Mouse (Mus musculus) common myeloid progenitor, adult 5-6 weeks (primary cell): Measurements from ENCODE around the gene Dusp22. TPM values are rescaled to one million over a fixed set of nuclear protein-coding genes. Genes with fewer than 3 reads are reported as not detected.
A peak's percentile ranks its signal among the peaks of the same experiment; 100 is the strongest.

Source experiments
- ATAC-seq: replicated peaks from 2 replicates; pipeline ENCODE4 v1.8.0; 2016; ENCODE audit warnings: low read depth, mild to moderate bottlenecking, moderate TSS enrichment, inconsistent platforms; ENCODE audit not compliant: poor library complexity, severe bottlenecking
- total RNA-seq: library from RNA; stranded (forward); fragments of 200-1000, 187-1606 nt; gene quantifications from 2 replicates; pipeline ENCODE4 v1.2.3, GENCODE M21; 2017

The Dusp22 gene
- 1.0 and 2.4 TPM in 2 replicates for total RNA-seq

- peak; percentile 97 for ATAC-seq
Observed at GRCm38 (mm10) chr13:30659613-30660505, at the start of gene Dusp22. Gene Dusp22 (plus strand): TSS chr13:30659999.

- peak; percentile 95 for ATAC-seq
Observed at GRCm38 (mm10) chr13:30612079-30612794, 47.6 kb upstream of the Dusp22 start.

DNA sequence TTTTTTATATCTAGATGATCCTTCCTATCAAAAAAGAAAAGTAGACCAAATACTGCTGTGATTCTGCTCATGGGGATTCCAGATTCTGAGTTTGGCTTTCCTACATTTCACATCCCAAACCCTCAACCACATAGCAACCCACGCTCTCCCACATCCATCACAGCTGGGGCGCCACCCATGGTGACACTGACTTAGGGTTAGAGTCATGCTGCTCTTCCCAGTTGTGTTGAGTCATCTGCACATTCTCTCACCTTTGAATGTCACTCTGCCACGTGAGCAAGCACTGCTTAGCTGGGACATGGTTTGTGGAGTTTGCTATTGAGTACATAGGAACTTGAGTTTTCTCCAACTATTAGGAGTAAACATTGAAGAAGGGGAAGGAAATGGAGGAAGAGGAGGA is 40.1 kb upstream of the Dusp22 start:
- ATAC-seq = no peak

DNA sequence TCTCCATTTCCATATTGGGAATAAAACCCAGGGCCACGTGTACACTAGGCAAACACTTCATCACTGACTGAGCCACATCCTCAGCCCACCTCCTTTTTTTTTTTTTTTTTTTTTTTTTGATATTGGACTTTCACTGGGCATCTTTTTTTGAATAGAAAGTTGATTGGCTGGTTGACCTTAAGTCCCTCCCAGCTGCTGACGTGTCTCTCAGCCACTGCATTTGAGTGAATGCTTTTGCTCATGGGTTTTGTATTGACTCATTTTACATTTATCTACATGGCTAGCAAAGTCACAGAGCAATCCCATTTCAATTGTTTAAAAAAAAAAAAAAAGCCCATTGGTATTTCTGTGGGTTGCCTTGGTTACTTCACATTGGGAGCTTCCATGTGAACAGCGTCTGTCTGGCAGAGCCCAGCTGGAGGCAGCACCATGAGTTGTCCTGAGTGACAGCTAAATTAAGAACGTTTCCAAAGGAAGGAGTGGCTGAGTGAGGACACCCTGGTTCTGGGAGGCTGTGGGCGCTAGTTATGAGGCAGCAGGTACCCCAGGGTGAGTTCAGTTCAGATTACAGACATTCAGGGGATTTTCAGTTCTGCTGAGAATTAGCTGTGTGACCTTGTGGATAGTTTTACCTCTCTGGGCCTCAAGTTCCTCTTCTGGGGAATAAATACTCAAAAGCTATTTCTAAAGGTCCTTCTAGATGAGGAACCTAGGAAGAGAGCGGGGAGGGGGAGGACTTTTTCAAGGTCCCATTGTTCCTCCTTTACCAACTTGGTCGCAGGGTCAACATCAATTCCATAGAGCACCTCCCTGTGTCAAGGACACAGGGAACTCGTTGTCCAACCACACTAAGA is 31.4 kb upstream of the Dusp22 start:
- ATAC-seq = no peak

DNA sequence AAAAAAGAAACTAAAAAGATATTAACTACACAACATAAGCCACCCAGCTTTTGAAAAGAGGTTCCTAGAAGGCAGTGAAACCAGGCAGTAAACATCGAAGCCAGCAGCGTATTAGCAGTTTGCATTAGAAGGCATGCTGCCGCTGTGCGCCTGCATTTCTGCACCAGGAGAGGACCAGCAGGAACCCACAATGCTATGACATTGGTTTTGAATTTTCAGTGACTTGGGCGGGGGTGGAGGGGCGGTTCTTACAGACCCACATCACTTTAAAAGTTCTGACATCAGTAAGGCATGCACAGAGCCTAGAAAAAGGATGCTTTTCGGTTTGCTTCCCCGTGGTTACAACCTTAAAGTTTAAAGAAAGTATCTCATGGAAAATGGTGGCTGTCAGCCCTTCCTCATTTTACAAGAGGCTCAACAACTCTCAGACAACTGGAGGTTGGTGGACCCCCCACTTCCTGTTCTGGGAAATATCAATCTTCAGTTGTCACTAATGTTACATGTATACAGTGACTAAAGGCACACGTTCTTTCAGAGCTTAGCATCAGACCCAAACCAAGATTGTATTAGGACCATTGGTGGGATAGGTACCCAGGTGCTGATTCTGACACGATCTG is 29.9 kb upstream of the Dusp22 start:
- peak; percentile 63 for ATAC-seq

- ATAC-seq = peak; percentile 75
Observed at GRCm38 (mm10) chr13:30632998-30633397, 26.8 kb upstream of the Dusp22 start.

- ATAC-seq = no peak
Observed at GRCm38 (mm10) chr13:30636453-30636852, 23.3 kb upstream of the Dusp22 start.

DNA sequence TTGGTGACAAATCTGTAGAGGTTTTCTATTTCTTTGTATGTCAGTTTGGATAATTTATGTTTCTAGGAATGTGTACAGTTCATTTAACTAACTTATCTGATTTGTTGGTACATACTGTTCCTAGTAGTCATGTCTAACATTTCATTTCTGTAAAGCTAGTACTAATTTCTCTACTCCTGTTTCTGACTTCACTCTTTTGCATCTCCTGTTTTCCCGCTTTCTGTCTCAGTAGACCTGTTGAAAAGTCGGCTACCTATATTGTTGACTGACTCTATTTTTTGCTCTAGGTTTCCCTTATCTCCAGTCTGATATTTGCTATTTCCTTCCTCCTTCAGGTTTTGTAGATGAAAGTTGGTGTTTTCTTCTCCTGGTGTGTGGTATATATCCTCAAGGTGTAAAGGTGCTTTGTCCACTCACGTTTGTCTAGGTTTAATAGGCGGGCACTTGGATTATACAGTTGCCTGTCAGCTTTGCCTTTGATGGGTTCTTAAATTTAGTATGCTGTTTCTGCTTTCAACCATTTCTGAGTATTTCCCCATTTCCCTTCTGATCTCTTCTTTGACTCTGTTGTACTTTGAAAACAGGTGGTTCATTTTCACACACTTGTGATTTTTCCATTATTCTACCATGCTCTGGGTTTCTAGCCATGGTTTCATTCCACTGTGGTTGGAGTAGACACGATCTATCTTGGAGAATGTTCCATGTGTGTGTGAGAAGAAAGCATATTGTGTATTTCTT is 21.3 kb upstream of the Dusp22 start:
- no peak for ATAC-seq

GRCm38 (mm10) chr13:30642053-30642452 is 17.7 kb upstream of the Dusp22 start:
- no peak for ATAC-seq

- ATAC-seq = no peak
Observed at GRCm38 (mm10) chr13:30648461-30648860, 11.3 kb upstream of the Dusp22 start.

GRCm38 (mm10) chr13:30649197-30649596 is 10.6 kb upstream of the Dusp22 start:
- ATAC-seq = no peak

DNA sequence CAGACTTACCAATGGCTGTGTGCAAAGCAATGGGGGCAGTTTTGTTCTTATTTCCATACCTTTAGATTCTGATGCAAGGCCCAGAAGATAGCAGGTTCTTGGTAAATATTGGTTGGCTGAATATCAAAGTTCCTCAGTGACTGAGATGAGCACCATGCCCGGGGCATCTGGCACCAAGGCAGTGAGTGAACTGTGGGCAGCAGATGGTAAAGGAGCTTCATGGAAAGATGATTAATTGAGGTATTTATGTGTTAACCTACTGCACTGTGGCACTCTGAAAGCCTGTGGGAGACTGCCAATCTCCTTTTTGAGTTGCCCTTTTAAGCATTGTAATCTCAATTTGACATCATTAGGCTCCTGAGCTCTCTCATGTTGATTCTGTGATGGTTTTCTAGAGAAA is 9.1 kb upstream of the Dusp22 start:
- no peak for ATAC-seq

GRCm38 (mm10) chr13:30653051-30653450 is 6.7 kb upstream of the Dusp22 start:
- ATAC-seq = no peak

GRCm38 (mm10) chr13:30654463-30654862 is 5.3 kb upstream of the Dusp22 start:
- peak; percentile 47 for ATAC-seq

DNA sequence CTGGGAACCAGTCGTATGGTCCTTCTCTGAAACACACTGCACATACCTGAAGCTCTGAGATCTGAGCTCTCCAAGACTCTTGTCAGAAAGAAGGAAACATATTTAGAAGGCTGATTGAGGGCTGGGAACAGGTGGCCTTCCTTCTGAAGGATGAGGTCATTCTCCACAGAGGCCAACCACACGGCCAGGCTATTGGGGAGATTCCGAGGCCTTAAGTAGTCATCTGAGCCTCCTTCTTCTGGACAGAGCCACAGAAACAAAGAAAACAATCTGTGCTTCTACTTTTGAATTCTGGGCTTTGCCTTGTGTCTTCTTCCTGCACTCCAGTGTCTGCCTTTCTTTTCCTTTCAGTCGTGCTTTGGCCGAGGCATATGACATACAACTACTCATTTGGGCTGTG is 2.9 kb upstream of the Dusp22 start:
- ATAC-seq = no peak

- ATAC-seq = no peak
Observed at GRCm38 (mm10) chr13:30657779-30658178, 2.0 kb upstream of the Dusp22 start.

GRCm38 (mm10) chr13:30658201-30658996 is 1.4 kb upstream of the Dusp22 start:
- no peak for ATAC-seq

GRCm38 (mm10) chr13:30665261-30665660 is 5.5 kb downstream of the Dusp22 start:
- no peak for ATAC-seq

GRCm38 (mm10) chr13:30666537-30666936 is 6.7 kb downstream of the Dusp22 start:
- no peak for ATAC-seq
